Mouse (Mus musculus): ENCODE measurements at regions not wholly inside any gene's neighbourhood (a gene's known extent, or its start where the extent isn't known, plus 50 kb on each side); places are given as distances from the start of the nearest gene placed in this dataset.

- DNase-seq (ENCODE audit: low read depth, low spot score) = no peak
Measured at GRCm38 (mm10) chr12:12820668-12821351, 120.9 kb downstream of the Mycn start.

- DNase-seq (ENCODE audit: low read depth, low spot score) = no peak
Measured at GRCm38 (mm10) chr12:12819746-12820145, 122.0 kb downstream of the Mycn start.

DNA sequence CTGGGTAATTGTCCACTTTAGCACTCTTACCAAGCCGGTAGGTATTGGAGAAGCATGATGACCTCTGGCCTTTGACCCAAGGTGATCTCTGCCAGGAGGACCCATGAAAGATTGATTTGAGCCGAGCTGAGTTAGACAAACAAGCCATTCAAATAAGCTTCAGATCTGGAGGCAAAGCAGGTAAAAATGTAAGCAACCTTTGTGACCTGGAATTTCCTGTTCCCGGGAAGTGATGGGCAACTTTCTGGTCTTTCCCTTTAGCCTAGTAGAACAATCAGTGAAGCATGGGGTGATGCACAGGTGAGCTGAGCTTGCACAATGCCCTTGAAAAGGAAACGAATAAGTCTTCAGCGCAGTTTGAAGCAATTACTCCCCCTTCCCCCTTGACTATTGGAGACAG, 127.0 kb downstream of the Mycn start:
- DNase-seq (ENCODE audit: low read depth, low spot score) = no peak

GRCm38 (mm10) chr12:12812873-12813272, 128.8 kb downstream of the Mycn start:
- no peak for DNase-seq (ENCODE audit: low read depth, low spot score)

DNA sequence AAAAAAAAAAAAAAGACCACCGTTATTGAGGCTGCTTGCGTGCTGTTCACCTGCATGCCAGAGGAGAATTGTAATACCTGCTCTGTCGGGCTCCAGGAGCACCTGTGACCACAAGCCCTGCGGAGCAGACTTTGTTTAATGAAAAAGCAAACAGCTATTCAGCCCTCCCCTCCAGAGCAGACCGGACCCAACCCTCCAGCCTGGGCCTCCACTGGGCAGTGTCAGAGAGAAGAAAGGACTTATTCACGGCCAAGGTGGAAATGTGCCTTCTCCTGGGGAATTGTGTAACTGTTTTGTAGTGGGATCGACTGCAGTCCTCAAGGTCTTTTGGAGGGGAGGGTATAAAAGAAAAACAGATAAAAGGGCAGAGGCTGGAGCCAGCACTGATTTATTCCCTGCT, 130.8 kb downstream of the Mycn start:
- no peak for DNase-seq (ENCODE audit: low read depth, low spot score)

- DNase-seq (ENCODE audit: low read depth, low spot score) = no peak
Measured at GRCm38 (mm10) chr12:12810159-12810885, 131.4 kb downstream of the Mycn start.

DNA sequence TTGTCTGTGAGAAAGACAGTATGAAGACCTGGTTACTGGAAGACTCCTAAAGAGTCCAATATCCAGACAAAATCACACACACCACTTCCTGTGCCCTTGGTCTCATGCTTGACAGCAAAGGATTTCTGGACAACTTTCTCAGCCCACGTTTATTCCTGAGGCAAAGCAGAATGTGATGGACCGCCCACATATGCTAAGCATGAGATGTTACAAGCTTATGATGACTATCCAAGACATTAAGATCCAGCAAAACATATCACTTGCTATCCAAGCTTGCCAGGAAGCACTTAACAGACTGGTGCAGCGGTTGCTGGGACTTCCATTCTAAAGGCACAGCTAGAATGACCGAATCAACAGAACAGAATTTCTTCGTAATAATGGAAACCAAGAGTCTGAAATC, 133.6 kb downstream of the Mycn start:
- no peak for DNase-seq (ENCODE audit: low read depth, low spot score)

DNA sequence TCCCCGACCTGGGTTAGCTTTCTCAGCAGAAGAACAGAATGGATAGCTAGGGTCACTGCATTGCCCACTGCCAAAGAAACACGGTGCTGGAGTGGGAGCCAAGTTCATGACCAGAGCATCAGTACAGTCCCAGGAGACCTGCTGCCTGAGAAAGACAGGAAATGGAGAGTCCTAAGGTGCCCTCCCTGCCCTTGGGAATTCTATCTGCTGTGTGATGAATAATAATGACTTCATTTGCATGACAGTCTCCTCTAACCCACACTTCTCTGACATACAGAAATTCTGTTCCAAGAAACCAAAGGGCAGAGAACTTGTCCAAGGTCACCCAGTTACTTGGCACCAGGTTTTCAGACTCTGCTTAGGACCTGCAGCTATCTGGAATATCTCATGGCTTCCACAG, 138.1 kb downstream of the Mycn start:
- DNase-seq (ENCODE audit: low read depth, low spot score) = no peak

DNA sequence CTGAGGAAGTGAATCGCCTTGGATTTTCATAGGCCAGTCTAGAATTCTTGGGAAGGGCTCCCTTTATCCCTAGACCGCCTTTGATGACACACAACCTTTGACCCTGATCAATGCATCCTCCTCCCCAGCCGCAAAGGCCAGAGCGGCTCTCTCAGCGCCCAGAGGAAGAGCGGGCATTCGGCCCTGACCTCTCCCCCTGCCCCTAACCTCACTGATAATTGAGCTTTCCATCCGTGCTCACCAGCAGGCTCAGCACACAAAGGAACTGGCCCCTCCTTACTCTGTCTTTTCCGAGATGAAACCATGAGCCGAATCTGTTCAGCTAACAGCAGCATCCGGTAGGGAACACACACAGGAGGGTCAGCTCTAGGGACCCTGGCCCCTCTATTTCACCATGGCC, 139.3 kb downstream of the Mycn start:
- no peak for DNase-seq (ENCODE audit: low read depth, low spot score)

- no peak for DNase-seq (ENCODE audit: low read depth, low spot score)
Measured at GRCm38 (mm10) chr12:12801700-12802099, 140.0 kb downstream of the Mycn start.

DNA sequence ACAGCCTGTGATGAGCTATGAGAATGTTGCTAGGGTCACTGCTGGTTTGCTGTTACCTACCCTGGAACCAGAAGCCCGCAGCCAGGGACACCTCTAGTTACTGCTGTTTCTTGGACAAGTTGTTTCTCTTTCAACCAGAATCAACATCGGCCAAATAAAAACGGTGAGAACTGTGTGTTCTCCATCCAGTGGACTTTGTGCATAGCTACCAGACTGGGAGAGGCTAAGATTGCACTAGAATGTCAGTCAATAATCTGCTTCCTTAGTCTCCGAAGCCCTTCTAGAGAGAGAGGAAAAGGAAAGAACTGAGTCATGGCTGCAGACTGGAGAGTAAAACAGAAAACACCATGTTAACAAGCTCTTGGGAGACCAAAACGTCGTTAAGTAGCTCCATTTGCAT, 141.6 kb downstream of the Mycn start:
- DNase-seq (ENCODE audit: low read depth, low spot score) = no peak

DNA sequence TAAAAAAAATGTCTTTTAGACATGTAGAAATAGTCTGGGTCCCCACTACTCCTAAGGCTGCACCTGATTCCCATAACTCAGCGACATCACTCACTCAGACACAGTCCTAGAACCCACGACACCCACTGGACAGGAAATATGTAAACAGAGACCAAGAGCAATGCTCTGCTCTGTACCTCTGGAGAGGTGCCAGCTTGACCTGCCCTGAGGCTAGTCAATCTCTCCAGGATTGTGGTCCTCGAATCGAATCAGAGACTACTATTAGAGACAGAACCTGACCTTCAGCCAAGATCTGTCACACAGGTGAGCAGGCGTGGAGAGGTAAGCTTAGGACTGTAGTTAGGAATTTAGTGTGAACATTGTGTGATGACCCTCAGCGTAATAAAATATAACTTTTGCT, 152.7 kb downstream of the Mycn start:
- no peak for DNase-seq (ENCODE audit: low read depth, low spot score)

DNA sequence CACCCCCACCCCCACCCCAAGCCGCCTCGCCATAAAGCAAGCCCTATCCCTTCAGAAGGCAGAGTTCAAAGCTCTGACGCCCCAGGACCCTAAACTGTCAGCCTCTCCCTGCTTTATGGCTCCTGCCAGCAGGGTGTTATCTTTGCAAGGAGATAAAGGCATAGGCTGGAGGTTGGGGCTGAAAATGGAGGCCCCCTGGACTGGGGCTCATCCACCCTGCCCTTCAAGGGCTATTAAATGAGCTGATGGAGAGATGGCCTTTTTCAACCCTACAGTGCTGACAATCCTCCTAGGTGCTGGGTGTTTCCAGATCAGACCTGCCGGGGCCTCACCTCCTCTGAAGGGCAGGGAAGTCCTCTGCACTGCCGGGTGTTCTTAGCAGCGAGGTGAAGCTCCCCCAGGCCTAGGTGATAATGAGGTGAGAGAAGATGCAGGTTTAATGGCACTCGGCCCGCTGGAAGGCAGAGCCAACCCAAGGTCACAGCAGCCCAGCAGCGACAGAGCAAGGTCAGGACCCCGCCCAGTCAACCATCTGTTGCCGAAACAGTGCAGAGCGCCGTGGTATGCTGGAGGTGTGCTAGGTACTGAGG, 153.4 kb downstream of the Mycn start:
- DNase-seq (ENCODE audit: low read depth, low spot score) = no peak

DNA sequence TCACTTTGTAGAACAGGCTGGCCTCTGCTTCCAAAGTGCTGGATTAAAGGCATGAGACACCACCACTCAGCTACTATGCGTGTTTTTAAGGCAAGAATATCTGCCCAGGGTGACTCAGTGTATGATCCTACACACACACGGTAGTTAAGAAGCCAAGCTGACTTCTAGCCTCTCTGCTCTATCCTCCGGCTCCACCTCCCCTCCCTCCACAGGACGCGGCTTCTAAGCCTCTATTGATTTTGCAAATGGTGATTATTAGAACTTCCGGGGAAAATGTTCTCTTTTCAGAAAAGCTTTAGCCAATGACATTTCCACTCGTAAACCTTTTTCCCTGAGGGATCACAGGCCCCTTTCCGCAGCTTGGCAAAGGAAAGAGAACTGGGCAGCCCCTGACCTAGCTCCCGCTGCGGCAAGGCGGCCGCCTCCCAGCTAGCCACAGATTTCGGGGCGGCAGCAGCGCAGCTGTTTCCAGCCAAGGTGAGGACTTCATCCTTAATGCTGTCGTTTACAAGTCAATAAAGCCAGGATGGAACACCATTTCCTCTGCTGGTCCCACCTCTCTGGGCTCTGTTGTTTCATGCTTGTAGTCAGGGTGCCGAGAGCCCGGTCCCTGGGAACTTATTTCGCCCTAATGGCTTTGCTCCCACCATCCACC, 154.0 kb downstream of the Mycn start:
- no peak for DNase-seq (ENCODE audit: low read depth, low spot score)

GRCm38 (mm10) chr12:12787161-12787560, 154.6 kb downstream of the Mycn start:
- DNase-seq (ENCODE audit: low read depth, low spot score) = no peak

DNA sequence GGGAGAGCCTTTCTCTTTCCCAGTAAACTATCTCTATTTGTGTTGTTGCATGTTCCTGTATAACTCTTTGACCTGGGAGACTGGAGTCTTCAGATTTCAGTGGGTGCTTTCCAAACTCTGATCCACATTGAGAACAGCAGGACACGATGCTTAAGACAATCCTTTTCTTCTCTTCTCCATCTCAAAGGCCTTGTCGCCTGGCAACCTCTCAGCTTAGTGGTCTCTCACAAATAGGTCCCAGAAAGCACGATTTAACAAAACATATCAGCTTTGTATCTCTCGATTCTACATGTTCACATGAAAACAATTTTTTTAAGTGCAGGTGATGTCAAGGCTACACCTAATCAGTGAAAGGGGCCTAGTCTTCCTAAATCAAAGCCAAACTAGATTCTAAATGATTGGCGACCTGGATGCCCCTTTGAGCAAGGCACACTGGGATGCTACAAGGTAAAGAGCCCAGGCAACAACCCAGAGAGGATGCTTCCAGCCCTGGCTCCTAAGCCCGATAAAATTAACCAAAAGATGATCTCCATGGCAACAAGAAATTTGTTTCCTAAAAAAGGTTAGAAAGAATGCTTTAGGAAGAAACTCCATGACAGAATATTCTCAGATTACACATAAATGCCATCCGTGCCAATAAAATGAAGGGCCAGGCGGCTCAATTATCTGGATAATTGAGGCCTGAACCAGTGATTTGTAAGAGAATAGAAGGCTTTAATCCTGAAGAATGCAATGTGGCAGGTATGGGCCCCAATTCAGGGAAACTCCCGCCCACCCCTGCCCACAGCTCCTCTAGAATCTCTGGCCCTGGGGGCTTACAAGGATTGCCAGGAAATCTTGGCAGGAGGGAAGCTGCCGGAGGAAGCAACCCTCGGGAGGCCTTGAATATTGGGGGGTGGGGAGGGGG, 157.8 kb downstream of the Mycn start:
- DNase-seq (ENCODE audit: low read depth, low spot score) = no peak

DNA sequence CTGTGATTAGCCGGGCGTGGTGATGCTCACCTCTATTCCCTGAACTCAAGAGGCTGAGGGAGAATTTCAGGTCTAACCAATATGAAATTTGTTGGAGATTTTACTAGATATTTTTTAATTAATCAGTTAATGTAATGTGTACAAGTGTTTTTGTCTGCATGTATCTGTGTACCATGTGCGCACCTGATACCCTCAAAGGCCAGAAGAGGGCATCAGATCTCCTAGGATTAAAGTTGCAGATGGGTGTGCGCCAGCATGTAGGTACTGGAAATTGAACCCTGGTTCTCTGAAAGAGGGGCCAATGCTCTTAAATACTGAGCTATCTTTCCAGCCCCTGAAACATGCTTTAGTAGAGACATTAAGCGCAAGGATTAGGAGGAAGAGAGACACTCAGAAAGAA, 160.2 kb downstream of the Mycn start:
- no peak for DNase-seq (ENCODE audit: low read depth, low spot score)

GRCm38 (mm10) chr12:12778563-12779256, 163.0 kb downstream of the Mycn start:
- DNase-seq (ENCODE audit: low read depth, low spot score) = no peak

DNA sequence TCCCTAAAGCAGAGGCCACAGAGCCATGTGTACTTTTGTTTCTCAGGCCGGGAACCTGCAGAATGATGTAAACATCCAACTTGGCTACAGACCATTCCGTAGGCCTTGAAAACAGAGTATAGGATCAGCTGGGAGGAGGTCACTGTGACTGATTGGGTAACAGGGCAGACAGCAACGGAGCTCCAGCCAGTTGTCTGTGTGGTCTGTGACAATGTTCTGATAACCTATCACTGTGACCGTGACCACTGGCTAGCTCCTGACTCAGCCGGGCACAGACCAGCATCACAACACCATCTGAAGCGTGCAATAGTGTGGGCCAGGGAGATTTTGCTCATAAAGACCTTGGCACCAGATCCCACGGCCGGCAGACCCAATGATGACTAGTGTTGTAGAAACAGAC, 164.3 kb downstream of the Mycn start:
- DNase-seq (ENCODE audit: low read depth, low spot score) = no peak

GRCm38 (mm10) chr12:12776783-12777182, 164.9 kb downstream of the Mycn start:
- DNase-seq (ENCODE audit: low read depth, low spot score) = no peak

GRCm38 (mm10) chr12:12770970-12771369, 170.7 kb downstream of the Mycn start:
- DNase-seq (ENCODE audit: low read depth, low spot score) = no peak
